Comparison of ENCODE assay signal across 9 mouse cellular contexts in the genomic region with DNA sequence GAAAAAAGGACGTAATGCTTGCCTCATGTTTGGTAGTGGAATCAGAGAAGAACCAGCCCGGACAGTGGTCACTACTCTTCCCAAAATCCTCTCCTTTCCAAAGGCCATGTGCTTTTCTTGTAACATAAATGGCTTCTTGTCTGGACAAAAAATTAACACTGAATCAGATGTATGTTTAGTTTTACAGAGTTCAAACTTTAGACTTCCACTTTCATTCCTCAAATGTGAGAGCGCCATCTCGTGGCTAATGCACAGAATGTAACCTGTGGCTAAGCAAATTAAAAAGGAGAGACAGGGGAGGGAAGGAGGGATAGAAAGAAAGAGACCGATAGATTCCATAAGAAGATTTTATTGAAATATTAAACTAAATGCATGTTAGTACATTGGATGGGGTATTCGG. TPM values are rescaled to one million over a fixed set of nuclear protein-coding genes. Genes with fewer than 3 reads are reported as not detected.
DNase-seq lines count a peak whose midpoint lies in the region; ATAC-seq and TF ChIP-seq lines count a peak whose summit lies in the region.
"Had no signal": no experiment of that assay in that cellular context is flagged by ENCODE, and none has a peak within 500 bp of the region (broad histone marks: within the 10 kb centered on the region; RNA-seq: fewer than 3 reads in every experiment).

No protein-coding gene starts in this region.

- WGBS in midbrain, embryonic 13.5 days, result 46% methylated on average over 6 of the region's 6 CpGs
- WGBS in stomach, postnatal 0 days, result 35% methylated on average over 6 of the region's 6 CpGs

- H3K27ac ChIP-seq in midbrain, embryonic 13.5 days, result no peak overlapping the region
- H3K27ac ChIP-seq in stomach, postnatal 0 days (replicated peaks), result no peak overlapping the region
- H3K27ac ChIP-seq: limb, embryonic 15.5 days had no signal

- H3K27me3 ChIP-seq in E14TG2a.4 (ENCODE audit: insufficient read depth, low read length), result no peaks in the 10 kb centered on the region
- no peaks in the 10 kb centered on the region for H3K27me3 ChIP-seq in midbrain, embryonic 13.5 days
- no peaks in the 10 kb centered on the region for H3K27me3 ChIP-seq in stomach, postnatal 0 days (ENCODE audit: control insufficient read depth, insufficient read depth, low read length)
- H3K27me3 ChIP-seq: limb, embryonic 15.5 days had no signal

- no peak overlapping the region for H3K4me3 ChIP-seq in E14TG2a.4 (replicated peaks; ENCODE audit: low read length)
- no peak overlapping the region for H3K4me3 ChIP-seq in midbrain, embryonic 13.5 days (replicated peaks)
- H3K4me3 ChIP-seq in stomach, postnatal 0 days (ENCODE audit: low read depth, low read length), result no peak overlapping the region
- H3K4me3 ChIP-seq: limb, embryonic 15.5 days had no signal

- H3K36me3 ChIP-seq in E14TG2a.4 (ENCODE audit: insufficient read depth, low read length), result no peaks in the 10 kb centered on the region
- H3K36me3 ChIP-seq in midbrain, embryonic 13.5 days, result no peaks in the 10 kb centered on the region
- H3K36me3 ChIP-seq in stomach, postnatal 0 days (ENCODE audit: control insufficient read depth, insufficient read depth, low read length), result no peaks in the 10 kb centered on the region
- H3K36me3 ChIP-seq: limb, embryonic 15.5 days had no signal

- peak; percentile 76 to 80; a peak in 3 of 4 replicates for ATAC-seq in hematopoietic stem cell, adult 5-6 weeks (replicated peaks in 1 of 2; ENCODE audit: insufficient read depth in 1 of 2, low FRiP score in 2 of 2, low TSS enrichment in 1 of 2, low read depth in 1 of 2, poor library complexity in 2 of 2, severe bottlenecking in 2 of 2)
- peak; percentile 37; the same call in 1 of the 2 replicates for ATAC-seq in midbrain, embryonic 13.5 days
- ATAC-seq in stomach, postnatal 0 days (ENCODE audit: low FRiP score, low TSS enrichment), result no peak

- DNase-seq in heart, adult 8-10 months (ENCODE audit: low spot score), result peak; percentile 5
- no peak for DNase-seq in heart, adult 11 months
- peak; percentile 49 to 70 for DNase-seq in cerebellum, postnatal 14 days
- peak; percentile 18 to 61 for DNase-seq in left cerebral cortex, adult 9 months (ENCODE audit: low spot score in 2 of 2)
- peak; percentile 48 for DNase-seq in stomach, postnatal 0 days (ENCODE audit: low spot score)

- H3K4me1 ChIP-seq in E14TG2a.4 (replicated peaks; ENCODE audit: low read depth, low read length), result no peaks in the 10 kb centered on the region
- no peaks in the 10 kb centered on the region for H3K4me1 ChIP-seq in midbrain, embryonic 13.5 days (replicated peaks)
- no peaks in the 10 kb centered on the region for H3K4me1 ChIP-seq in stomach, postnatal 0 days (replicated peaks; ENCODE audit: control insufficient read depth, insufficient read depth)
- H3K4me1 ChIP-seq: limb, embryonic 15.5 days had no signal

- no peaks in the 10 kb centered on the region for H3K9me3 ChIP-seq in E14TG2a.4 (ENCODE audit: low read length)
- H3K9me3 ChIP-seq in midbrain, embryonic 13.5 days, result no peaks in the 10 kb centered on the region
- no peaks in the 10 kb centered on the region for H3K9me3 ChIP-seq in stomach, postnatal 0 days (ENCODE audit: control insufficient read depth, low read length)
- H3K9me3 ChIP-seq: limb, embryonic 15.5 days had no signal

- no peak overlapping the region for H3K9ac ChIP-seq in midbrain, embryonic 13.5 days (replicated peaks)
- no peak overlapping the region for H3K9ac ChIP-seq in stomach, postnatal 0 days (ENCODE audit: low read length)
- H3K9ac ChIP-seq: limb, embryonic 15.5 days had no signal

- no peak for TF ChIP-seq EP300 in stomach, postnatal 0 days (optimal IDR thresholded peaks at IDR 0.05)

- no peak overlapping the region for H3K4me2 ChIP-seq in midbrain, embryonic 13.5 days (replicated peaks)
- no peak overlapping the region for H3K4me2 ChIP-seq in stomach, postnatal 0 days (replicated peaks; ENCODE audit: low read depth)
- H3K4me2 ChIP-seq: limb, embryonic 15.5 days had no signal

- TF ChIP-seq CTCF in E14TG2a.4 (conservative IDR thresholded peaks at IDR 0.05; ENCODE audit: low read length), result peak; percentile 66
- TF ChIP-seq CTCF in stomach, postnatal 0 days (IDR thresholded peaks at IDR 0.05; ENCODE audit: low read depth), result peak; percentile 90

RNA-seq across cellular contexts. Expression of a gene that starts 45.4 kb away (rescaled TPM):
- total RNA-seq in heart, adult 8-10 months (2022), result 1 to 10 TPM; 4.1 to 6.1 (median 5.1) TPM
- total RNA-seq in hematopoietic stem cell, adult 5-6 weeks (2017), result 1.9 TPM in 1 of 2 replicates, not detected in the other
- 1.6 and 2.6 TPM in 2 replicates for polyA plus RNA-seq in midbrain, embryonic 13.5 days (2015; fragmentation: Nextera tagmentation; extraction: Ambion mirVana)
- polyA plus RNA-seq in stomach, postnatal 0 days (2015; fragmentation: Nextera tagmentation; extraction: Ambion mirVana), result 53.8 and 56.2 TPM in 2 replicates
